Mouse (Mus musculus) neural tube, embryonic 11.5 days (tissue): ENCODE measurements around the gene Gng7. TPM values are rescaled to one million over a fixed set of nuclear protein-coding genes. Genes with fewer than 3 reads are reported as not detected.

Experiments used
- ATAC-seq: fragments of 200-750 bp; cut with Nextera tagmentation; 2 replicates; pipeline ENCODE4 v1.8.0; 2017; ENCODE audit warnings: moderate number of reproducible peaks, mild to moderate bottlenecking, moderate TSS enrichment, moderate library complexity; ENCODE audit not compliant: insufficient read depth, low FRiP score, low TSS enrichment
- DNase-seq: peaks from one replicate; pipeline ENCODE4 v3.0.0-alpha.2; 2015; ENCODE audit warnings: low spot score
- H3K27ac ChIP-seq: fragments of 300-500 bp; sonication (generic); 2 replicates; pipeline ENCODE4 v1.5.1; 2014; ENCODE audit warnings: low read depth, mild to moderate bottlenecking, low read length
- H3K27me3 ChIP-seq: fragments of 300-500 bp; sonication (generic); 2 replicates; pipeline ENCODE4 v1.6.1; 2014; ENCODE audit warnings: mild to moderate bottlenecking, low read length, mixed read lengths; ENCODE audit not compliant: control insufficient read depth, insufficient read depth
- H3K36me3 ChIP-seq: fragments of 300-500 bp; sonication (generic); 2 replicates; pipeline ENCODE4 v1.6.1; 2014; ENCODE audit warnings: mild to moderate bottlenecking, low read length, moderate library complexity, mixed read lengths; ENCODE audit not compliant: control insufficient read depth, insufficient read depth
- H3K4me1 ChIP-seq: fragments of 300-500 bp; sonication (generic); 2 replicates; pipeline ENCODE4 v1.6.1; 2014; ENCODE audit warnings: low read length, mixed read lengths; ENCODE audit not compliant: control insufficient read depth, insufficient read depth
- H3K4me2 ChIP-seq: fragments of 300-500 bp; sonication (generic); 2 replicates; pipeline ENCODE4 v1.6.1; 2014; ENCODE audit warnings: low read depth, mild to moderate bottlenecking, moderate library complexity
- H3K4me3 ChIP-seq: fragments of 300-500 bp; sonication (generic); 2 replicates; pipeline ENCODE4 v1.5.1; 2014; ENCODE audit warnings: low read depth, low read length
- H3K9ac ChIP-seq: fragments of 300-500 bp; sonication (generic); 2 replicates; pipeline ENCODE4 v1.6.1; 2014; ENCODE audit warnings: mild to moderate bottlenecking, low read length
- H3K9me3 ChIP-seq: fragments of 300-500 bp; sonication (generic); 2 replicates; pipeline ENCODE4 v1.6.1; 2016; ENCODE audit warnings: low read length; ENCODE audit not compliant: control insufficient read depth
- WGBS: fragments of 180-500 bp; shearing (Covaris S2); extraction: QIAGEN DNeasy Blood & Tissue Kit; methylation state at CpG from one replicate; pipeline ENCODE4 v1.1.7; 2014; 5-methylcytosine and 5-hydroxymethylcytosine counted together
- polyA plus RNA-seq: library from polyadenylated mRNA; unstranded; fragments of >200 nt; fragmentation: Nextera tagmentation; extraction: Ambion mirVana; gene quantifications from 2 replicates; pipeline ENCODE4 v1.2.1, GENCODE M21; 2014

Gng7 gene
- polyA plus RNA-seq, 1 experiment from 2014 or later: 9.4 TPM

- H3K4me2 ChIP-seq: no peak overlapping the region
These were observed 14.3 kb downstream of the Gng7 start for GRCm38 (mm10) chr10:81000197-81001062.

DNA sequence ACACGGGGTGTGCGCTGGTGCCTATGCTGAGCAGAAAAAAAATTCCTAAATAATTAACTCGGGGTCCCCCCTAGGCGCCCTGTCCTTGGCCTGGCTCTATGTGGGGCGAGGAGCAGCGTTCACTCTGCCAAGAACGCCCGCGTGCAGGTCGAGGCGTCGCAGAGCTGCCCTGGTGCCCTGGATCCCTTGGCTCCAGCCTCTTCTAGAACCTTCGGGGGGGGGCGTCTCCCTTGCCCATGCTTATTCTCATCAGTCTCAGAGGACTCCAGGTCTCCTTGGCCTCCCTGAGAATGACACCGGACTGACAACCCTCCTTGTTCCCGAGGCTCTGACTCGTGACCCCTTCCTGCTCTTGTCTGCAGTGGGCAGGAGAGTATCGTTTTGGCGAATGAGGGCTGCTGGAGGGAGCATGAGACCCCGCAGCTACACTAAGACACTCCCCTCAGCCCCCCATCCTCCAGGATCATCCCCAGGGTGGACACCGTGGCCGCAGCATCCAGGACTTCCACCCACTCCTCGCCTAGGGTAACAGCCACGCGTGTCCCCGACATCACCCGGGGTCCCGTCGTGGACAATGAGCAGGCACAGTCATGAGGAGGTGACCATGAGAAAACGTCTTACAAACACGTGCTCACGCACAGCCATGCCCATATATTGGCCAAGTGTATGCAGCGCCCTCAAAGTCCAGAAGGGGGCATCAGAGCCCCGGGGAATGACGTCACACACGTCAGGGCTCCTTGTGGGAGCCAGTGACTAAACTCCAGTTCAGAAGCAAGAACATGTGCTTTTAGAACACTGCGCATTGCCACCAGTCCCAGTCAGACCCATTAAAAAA is 15.2 kb downstream of the Gng7 start:
- Histone ChIP-seq H3K4me2 (no peak overlapping the region), H3K4me1 (no peaks in the 10 kb centered on the region), H3K9me3 (no peaks in the 10 kb centered on the region; the same call in 1 of the 2 replicates), H3K27ac (no peak overlapping the region), H3K4me3 (no peak overlapping the region), H3K36me3 (no peaks in the 10 kb centered on the region), H3K27me3 (no peaks in the 10 kb centered on the region), H3K9ac (no peak overlapping the region)
- WGBS: 32% methylated on average over 35 of the region's 37 CpGs
- DNase-seq (peak; percentile 89), ATAC-seq (peak; percentile 73)

More at GRCm38 (mm10) chr10:81000197-81001062, 14.3 kb downstream of the Gng7 start:
- no peak overlapping the region for H3K9ac ChIP-seq
- 49% methylated on average over 28 of the region's 28 CpGs for WGBS
- H3K27me3 ChIP-seq: no peaks in the 10 kb centered on the region
- ATAC-seq (no peak), DNase-seq (no peak)
- H3K4me3 ChIP-seq: no peak overlapping the region
- H3K36me3 ChIP-seq: no peaks in the 10 kb centered on the region
- H3K4me1 ChIP-seq: no peaks in the 10 kb centered on the region
- H3K9me3 ChIP-seq: no peaks in the 10 kb centered on the region; the same call in 1 of the 2 replicates
- H3K27ac ChIP-seq: no peak overlapping the region

DNA sequence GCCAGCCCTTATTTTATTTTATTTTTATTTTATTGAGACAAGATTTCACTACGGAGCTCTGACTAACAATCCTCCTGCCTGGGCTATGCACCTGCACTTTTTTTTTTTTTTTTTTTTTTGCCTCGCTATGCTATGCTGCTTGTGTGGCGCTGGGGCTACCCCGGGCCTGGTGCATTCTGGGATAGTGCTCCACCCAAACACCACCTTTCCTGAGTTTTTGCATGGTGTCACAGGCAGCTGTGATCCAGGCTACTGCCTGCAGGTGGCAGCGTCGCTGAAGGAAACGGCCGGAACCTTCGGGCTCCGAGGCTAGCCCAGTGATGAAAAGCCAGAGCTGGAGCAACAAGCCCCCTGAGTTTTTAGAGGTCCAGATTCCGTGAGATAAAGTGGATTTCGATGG is 16.0 kb downstream of the Gng7 start:
- WGBS: 19% methylated on average over 12 of the region's 12 CpGs
- H3K36me3 ChIP-seq: no peaks in the 10 kb centered on the region
- H3K9me3 ChIP-seq: no peaks in the 10 kb centered on the region; the same call in 1 of the 2 replicates
- H3K27me3 ChIP-seq: no peaks in the 10 kb centered on the region
- peak; percentile 77 for DNase-seq
- H3K4me3 ChIP-seq: no peak overlapping the region
- H3K4me2 ChIP-seq: no peak overlapping the region
- no peak for ATAC-seq
- H3K27ac ChIP-seq: no peak overlapping the region
- H3K9ac ChIP-seq: no peak overlapping the region
- no peaks in the 10 kb centered on the region for H3K4me1 ChIP-seq

- no peaks in the 10 kb centered on the region for H3K4me1 ChIP-seq
- no peak overlapping the region for H3K4me3 ChIP-seq
- no peak overlapping the region for H3K9ac ChIP-seq
- no peaks in the 10 kb centered on the region for H3K36me3 ChIP-seq
- no peak overlapping the region for H3K4me2 ChIP-seq
- H3K27me3 ChIP-seq: no peaks in the 10 kb centered on the region
- 44% methylated on average over 14 of the region's 14 CpGs for WGBS
- DNase-seq (peak; percentile 31), ATAC-seq (no peak)
- no peaks in the 10 kb centered on the region; the same call in 1 of the 2 replicates for H3K9me3 ChIP-seq
- no peak overlapping the region for H3K27ac ChIP-seq
These were observed 16.7 kb downstream of the Gng7 start for GRCm38 (mm10) chr10:80998021-80998420.

GRCm38 (mm10) chr10:80997332-80997731 is 17.4 kb downstream of the Gng7 start:
- Histone ChIP-seq H3K36me3 (no peaks in the 10 kb centered on the region), H3K9me3 (no peaks in the 10 kb centered on the region; the same call in 1 of the 2 replicates), H3K4me3 (no peak overlapping the region), H3K9ac (no peak overlapping the region), H3K27me3 (no peaks in the 10 kb centered on the region), H3K4me1 (no peaks in the 10 kb centered on the region), H3K4me2 (no peak overlapping the region), H3K27ac (no peak overlapping the region)
- DNase-seq (no peak), ATAC-seq (no peak)
- 88% methylated on average over 8 of the region's 8 CpGs for WGBS

GRCm38 (mm10) chr10:80996501-80996900 is 18.2 kb downstream of the Gng7 start:
- Histone ChIP-seq H3K9me3 (no peaks in the 10 kb centered on the region; the same call in 1 of the 2 replicates), H3K4me1 (no peaks in the 10 kb centered on the region), H3K4me2 (no peak overlapping the region), H3K9ac (no peak overlapping the region), H3K27me3 (no peaks in the 10 kb centered on the region), H3K36me3 (no peaks in the 10 kb centered on the region), H3K4me3 (no peak overlapping the region), H3K27ac (no peak overlapping the region)
- no peak for ATAC-seq
- 95% methylated on average over 8 of the region's 8 CpGs for WGBS
- no peak for DNase-seq

GRCm38 (mm10) chr10:80995091-80995632 is 19.6 kb downstream of the Gng7 start:
- Histone ChIP-seq H3K27me3 (no peaks in the 10 kb centered on the region), H3K36me3 (no peaks in the 10 kb centered on the region), H3K4me1 (no peaks in the 10 kb centered on the region), H3K4me3 (no peak overlapping the region), H3K27ac (no peak overlapping the region), H3K9me3 (no peaks in the 10 kb centered on the region; the same call in 1 of the 2 replicates), H3K9ac (no peak overlapping the region), H3K4me2 (no peak overlapping the region)
- no peak for ATAC-seq
- peak; percentile 81 for DNase-seq
- WGBS: 10% methylated on average over 21 of the region's 21 CpGs

DNA sequence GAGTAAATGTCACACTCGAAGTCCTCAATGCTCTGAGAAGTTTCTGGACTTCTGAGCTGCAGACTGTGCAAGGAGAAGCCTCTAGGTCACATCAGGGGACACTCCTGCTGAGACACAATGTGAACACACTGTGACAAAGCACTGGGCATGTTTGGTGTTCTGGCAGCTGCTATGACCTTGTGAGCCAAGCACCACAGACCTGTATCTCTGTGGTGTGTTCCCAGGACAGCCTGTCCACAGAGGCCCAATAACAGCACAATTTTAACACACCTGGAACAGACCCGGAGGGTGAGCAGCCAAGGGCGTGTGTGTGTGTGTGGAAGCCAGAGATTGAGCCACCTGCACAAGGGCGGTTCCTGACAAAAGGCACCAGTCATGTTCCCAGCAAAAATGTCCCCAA is 20.1 kb downstream of the Gng7 start:
- no peak overlapping the region for H3K4me2 ChIP-seq

More for the DNA sequence above, 20.1 kb downstream of the Gng7 start:
- ATAC-seq: no peak
- Histone ChIP-seq H3K4me1 (no peaks in the 10 kb centered on the region), H3K4me3 (no peak overlapping the region), H3K27ac (no peak overlapping the region), H3K9me3 (no peaks in the 10 kb centered on the region; the same call in 1 of the 2 replicates), H3K9ac (no peak overlapping the region), H3K36me3 (no peaks in the 10 kb centered on the region), H3K27me3 (no peaks in the 10 kb centered on the region)
- no peak for DNase-seq
- 56% methylated on average over 4 of the region's 4 CpGs for WGBS
